Mouse (Mus musculus) MEL-GATA-1-ER (cell line): ENCODE results near the gene Luzp1.

Experiments
- DNase-seq: peaks from one replicate; pipeline ENCODE4 v3.0.0-alpha.2; 2012; ENCODE audit warnings: low read depth; ENCODE audit errors: extremely low read depth

Luzp1 gene

GRCm38 (mm10) chr4:136546279-136547045, 76.9 kb downstream of the Luzp1 start:
- DNase-seq: no peak

- DNase-seq: no peak
Observed at GRCm38 (mm10) chr4:136547721-136548120, 78.2 kb downstream of the Luzp1 start.

DNA sequence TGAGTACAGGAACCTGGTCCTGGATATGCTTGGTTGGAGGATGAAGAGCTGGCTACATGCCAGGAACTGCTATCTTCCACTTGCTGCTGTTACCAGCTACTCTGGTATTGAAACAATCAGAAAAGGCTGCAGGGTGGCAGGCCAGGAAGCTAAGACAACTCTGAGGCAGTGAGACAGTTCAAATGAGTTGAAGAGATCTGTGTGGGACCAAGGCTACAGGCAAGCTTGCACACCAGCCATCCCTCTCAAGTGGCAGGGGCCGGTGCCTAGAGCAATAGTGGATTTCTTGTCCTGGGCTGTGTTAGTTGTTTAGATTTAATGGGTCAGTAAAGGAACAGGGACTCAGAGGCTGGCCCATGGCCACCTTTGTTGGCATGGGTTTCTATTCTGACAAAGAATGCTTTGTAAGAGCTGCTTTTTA, 78.8 kb downstream of the Luzp1 start:
- DNase-seq: peak; percentile 16

DNA sequence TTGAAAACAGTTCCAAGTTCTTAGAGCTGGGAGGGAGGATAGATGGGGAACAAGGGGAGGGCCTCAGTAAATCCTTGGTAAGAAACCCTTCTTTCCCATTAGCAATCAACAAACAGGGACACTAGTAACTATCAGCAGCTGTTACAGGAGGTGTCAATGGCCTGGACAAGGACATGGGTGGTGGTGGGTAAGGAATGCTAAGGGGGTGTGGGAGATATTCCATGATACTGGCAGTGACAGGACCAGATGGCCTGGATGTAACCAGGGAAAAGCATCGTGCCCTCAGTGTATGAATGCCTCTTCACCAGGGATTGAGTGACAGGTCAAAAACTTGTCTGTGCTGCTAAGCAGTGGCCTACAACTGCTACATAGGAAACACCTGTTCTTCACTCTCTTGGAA, 83.5 kb downstream of the Luzp1 start:
- no peak for DNase-seq

GRCm38 (mm10) chr4:136557638-136558037, 88.1 kb downstream of the Luzp1 start:
- no peak for DNase-seq

DNA sequence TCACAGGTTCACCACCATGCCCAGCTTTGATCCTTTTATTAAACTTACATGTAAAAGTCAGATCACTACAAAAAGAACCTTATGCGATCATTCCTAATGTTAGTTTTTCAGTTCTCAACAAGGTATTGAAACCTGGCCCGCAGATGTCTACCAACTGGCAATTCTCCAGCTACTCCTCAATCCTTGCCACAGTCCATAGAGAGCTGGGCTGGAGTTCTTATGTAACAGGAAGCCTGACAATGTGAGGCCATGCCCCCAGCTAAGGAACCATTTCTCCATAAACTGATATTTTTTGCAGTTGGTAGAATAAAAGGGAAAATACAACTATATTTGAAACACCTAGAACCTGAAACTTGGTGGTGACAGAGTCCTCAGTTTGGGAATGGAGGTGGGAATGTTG, 90.1 kb downstream of the Luzp1 start:
- no peak for DNase-seq

DNA sequence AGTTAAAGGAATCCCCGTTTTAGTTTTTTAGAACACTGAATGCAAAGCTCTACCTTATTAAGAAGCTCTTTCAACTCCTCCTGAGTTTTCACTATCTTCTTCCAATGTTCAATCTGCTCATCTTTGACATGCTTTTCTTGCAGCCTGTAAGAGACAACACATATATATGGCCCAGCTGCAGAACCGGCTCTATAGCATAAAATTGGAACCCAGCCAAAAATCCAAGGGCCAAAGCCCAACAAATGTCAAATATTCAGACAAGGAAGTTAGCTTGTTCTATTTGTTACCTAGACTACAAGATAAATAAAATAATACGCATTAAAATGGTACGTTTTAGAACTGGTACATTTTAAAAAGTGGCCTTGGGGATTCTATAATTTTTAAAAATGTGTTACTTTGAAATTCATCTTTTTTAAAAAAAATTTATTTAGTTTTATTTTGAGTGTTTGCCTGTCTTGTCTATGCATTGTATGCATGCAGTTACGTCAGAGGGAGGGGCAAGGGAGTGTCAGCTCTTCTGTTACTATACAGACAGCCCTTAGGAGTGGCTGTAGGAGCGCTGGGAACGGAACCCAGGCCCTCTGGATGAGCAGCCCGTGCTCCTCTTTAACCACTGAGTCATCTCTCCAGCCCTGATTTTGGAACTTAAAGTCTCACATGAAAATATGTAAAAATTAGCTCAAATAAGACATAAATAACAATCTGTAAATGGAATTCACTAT, 90.9 kb downstream of the Luzp1 start:
- DNase-seq: no peak

- DNase-seq: no peak
Observed at GRCm38 (mm10) chr4:136562755-136563154, 93.2 kb downstream of the Luzp1 start.

GRCm38 (mm10) chr4:136568629-136569028, 99.1 kb downstream of the Luzp1 start:
- no peak for DNase-seq

DNA sequence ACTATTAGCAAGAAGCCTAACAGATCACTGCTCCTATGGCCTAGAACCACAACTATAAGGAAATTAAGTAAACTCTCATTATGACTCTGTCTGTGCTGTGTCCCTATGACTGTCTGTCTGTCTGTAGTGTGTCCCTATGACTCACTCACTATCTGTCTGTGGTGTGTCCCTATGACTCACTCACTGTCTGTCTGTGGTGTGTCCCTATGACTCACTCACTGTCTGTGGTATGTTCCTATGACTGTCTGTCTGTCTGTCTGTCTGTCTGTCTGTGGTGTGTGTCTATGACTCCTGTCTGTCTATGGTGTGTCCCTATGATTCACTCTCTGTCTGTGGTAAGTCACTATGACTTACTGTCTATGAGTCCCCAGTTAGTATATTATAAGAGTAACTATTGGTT, 100.4 kb downstream of the Luzp1 start:
- no peak for DNase-seq

DNA sequence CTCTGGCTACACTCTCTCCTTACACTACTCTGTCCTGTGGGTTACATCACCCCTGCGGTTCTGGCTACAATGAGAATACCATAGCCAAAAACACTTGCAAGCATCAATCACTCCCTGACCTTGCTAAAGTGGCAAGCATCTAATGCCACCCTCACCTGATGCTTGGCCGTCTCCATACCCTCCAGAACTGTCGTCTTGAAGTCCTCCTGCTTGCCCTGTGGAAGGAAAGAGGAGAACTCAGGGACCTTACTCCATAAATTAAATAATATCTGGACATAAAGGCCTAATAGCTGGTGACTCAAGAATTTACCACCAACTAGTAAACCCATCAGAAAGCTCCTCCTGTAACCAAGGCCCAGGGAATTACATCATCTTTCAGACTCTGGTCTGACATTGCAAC, 112.3 kb downstream of the Luzp1 start:
- no peak for DNase-seq

- no peak for DNase-seq
Observed at GRCm38 (mm10) chr4:136587221-136587827, 117.8 kb downstream of the Luzp1 start.

DNA sequence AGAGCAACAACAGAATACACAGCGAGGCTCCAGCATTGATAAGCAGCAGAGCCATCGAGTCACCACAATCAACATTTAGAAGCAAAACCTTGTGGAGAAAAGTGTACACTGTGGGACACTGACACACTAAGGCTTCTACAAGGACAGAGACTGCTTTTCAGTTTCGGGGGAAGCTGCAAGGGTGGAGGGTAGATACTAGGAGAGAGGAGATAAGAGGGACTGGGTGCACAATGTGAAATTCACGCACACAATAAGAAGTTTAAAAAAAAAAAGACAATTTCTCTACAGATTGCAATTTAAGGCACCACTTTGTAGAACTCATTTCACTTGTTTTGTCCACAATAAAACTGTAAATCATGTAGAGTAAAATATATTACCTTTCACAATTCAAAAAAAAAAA, 118.4 kb downstream of the Luzp1 start:
- DNase-seq: peak; percentile 44

DNA sequence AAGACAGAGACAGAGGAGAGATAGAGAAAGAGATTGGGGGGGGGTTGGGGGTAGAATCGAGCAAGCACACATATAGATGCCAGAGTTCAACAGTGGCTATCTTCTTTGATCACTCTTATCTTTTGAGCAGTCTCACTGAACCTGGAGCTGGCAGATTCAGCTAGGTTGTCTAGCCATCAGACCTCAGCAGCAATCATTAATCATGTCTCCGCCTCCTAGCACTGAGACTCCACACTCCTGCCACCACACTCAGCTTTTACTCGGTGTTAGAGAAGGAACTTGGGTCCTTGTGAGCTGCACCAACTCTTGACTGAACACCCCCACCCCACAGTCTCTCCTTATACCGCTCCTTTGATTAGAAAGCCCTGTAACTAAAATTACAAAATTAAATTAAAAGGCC, 122.5 kb downstream of the Luzp1 start:
- no peak for DNase-seq

DNA sequence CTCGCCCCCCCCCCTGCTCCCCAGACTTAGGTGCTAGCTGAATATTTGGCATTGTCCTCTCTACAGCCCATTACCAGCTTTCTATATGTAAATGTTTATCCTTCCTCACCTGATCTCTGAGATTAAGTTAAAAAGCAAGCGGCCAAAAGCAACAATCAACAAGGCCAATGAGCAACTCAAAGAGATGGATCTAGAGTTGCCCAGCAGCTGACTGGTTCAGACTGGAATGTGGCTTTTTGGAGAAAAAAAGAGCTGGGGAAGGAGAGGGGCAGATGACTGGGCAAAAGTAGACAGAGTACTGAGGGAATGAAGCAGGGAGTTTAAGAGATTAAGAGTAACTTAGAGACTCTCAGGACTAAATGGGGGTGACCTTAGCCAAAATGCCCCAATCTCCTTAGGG, 124.4 kb downstream of the Luzp1 start:
- DNase-seq: no peak

GRCm38 (mm10) chr4:136595221-136595620, 125.7 kb downstream of the Luzp1 start:
- no peak for DNase-seq

DNA sequence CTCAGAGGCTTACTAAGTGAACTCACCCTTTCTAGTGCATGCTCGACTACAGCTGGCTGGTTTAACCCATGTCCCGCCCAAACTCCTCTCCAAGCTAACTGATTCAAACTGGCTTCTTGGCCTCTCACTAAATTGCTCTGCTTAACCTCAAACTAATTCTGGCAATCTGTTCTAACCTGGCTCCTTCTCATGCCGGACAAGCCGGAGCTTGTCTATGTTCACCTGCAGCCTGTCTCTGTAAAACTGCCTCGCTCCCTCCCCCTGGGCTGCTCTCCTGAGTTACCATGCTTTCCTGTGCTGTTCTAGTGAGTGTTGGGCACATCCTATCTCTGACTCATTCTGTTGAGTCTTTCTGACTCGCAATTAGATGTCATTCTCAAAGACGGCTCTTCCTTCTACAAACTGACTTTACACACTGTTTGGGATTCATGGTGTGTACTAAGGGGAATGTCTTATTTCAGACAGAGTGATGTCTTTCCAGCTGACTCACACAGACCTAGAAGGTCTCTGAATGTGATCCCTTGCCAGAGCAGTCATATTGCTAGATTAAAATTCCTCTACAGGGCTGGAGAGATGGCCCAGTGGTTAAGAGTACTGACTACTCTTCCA, 128.8 kb downstream of the Luzp1 start:
- DNase-seq: no peak

- DNase-seq: no peak
Observed at GRCm38 (mm10) chr4:136599869-136600268, 130.3 kb downstream of the Luzp1 start.

DNA sequence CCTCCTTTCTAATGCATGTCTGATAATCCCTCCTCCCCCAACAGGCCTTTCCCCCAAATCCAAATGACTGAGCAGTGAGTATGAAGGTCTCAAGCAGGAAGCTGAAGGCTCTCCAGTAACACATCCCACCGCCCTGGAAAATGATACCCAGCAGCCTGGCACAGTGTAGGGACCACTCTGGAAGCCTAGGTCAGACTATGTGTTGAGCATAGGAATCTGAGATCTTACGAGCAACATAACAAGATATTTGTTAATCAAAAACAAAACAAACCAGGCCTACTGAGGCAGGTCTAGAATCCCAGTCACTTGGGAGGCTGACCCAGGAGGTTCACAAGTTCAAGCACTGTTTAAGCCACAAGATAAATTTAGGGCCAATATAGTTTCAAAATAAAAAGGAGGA, 131.0 kb downstream of the Luzp1 start:
- DNase-seq: no peak

DNA sequence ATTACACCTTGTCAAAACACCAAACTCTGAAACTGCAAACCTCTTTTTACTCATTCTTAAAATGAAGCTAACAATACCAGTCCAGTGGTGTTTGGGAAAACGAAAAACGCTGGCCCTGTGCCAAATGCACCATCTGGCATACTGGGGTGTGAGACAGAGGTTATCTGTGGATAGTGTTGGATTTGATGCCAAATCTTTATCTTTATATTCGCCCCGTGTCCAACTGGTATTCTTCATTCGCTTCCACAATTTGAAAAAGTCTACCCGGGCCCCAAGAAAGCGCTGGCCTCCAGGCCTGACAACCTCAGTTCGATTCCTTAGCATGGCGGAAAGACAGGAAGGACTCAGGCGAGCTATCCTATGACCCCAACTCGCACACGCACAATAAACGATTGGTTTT, 131.9 kb downstream of the Luzp1 start:
- DNase-seq: no peak

- DNase-seq: no peak
Observed at GRCm38 (mm10) chr4:136602018-136602554, 132.5 kb downstream of the Luzp1 start.

DNA sequence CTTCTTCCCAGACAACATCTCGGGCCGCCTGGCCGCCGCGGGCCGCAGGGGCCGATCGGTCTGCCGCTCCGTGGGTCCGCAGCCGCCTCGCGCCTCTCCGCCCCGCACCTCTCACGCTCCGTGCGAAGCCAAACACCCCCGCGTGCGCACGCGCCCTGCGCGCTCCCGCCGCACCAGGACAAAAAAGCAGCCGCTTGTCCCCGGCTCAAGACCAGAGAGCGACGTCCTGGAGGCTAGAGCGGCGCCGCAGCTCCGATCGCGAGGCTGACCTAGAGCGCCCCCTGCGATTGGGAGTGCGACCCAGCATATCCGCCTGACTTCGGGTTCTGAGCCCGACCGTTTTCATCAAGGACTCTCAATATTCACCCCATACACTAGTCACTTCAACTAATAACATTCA, 133.0 kb downstream of the Luzp1 start, which contains the start of gene Kdm1a:
Gene Kdm1a, minus strand, starts transcription at position 156 of the 400 bp plus-strand sequence.
- DNase-seq: peak; percentile 79
